Mouse (Mus musculus): ENCODE data around the gene Bloc1s4. TPM values are rescaled to one million over a fixed set of nuclear protein-coding genes. Genes with fewer than 3 reads are reported as not detected.

Bloc1s4 gene
- polyA plus RNA-seq, 1 experiment from 2014 or later, result 24.9 TPM

GRCm38 (mm10) chr5:36730689-36731088 lies 17.8 kb downstream of the Bloc1s4 start:
- Histone ChIP-seq H3K4me3 (ENCODE audit: low read length) (no peak overlapping the region), H3K27me3 (ENCODE audit: insufficient read depth, low read length) (no peaks in the 10 kb centered on the region), H3K9me3 (ENCODE audit: low read length) (no peaks in the 10 kb centered on the region), H3K4me2 (replicated peaks; ENCODE audit: low read depth, low read length) (no peak overlapping the region), H3K4me1 (ENCODE audit: insufficient read depth, low read length) (peaks cover 8% of the 10 kb centered on the region), H3K27ac (ENCODE audit: low read length) (no peak overlapping the region), H3K36me3 (ENCODE audit: insufficient read depth, low read length) (no peaks in the 10 kb centered on the region), H3K9ac (replicated peaks; ENCODE audit: low read length) (no peak overlapping the region)
- WGBS, result 84% methylated on average over 3 of the region's 3 CpGs
- ATAC-seq (ENCODE audit: low FRiP score, low TSS enrichment), result no peak

- no peaks in the 10 kb centered on the region for H3K27me3 ChIP-seq (ENCODE audit: insufficient read depth, low read length)
- no peaks in the 10 kb centered on the region for H3K9me3 ChIP-seq (ENCODE audit: low read length)
- H3K4me2 ChIP-seq (replicated peaks; ENCODE audit: low read depth, low read length), result no peak overlapping the region
- no peak overlapping the region for H3K4me3 ChIP-seq (ENCODE audit: low read length)
- ATAC-seq (ENCODE audit: low FRiP score, low TSS enrichment), result no peak
- no peak overlapping the region for H3K9ac ChIP-seq (replicated peaks; ENCODE audit: low read length)
- no peaks in the 10 kb centered on the region for H3K36me3 ChIP-seq (ENCODE audit: insufficient read depth, low read length)
- no peak overlapping the region for H3K27ac ChIP-seq (ENCODE audit: low read length)
- WGBS, result 92% methylated on average over 2 of the region's 2 CpGs
- peaks cover 8% of the 10 kb centered on the region for H3K4me1 ChIP-seq (ENCODE audit: insufficient read depth, low read length)
These were observed 18.5 kb downstream of the Bloc1s4 start for GRCm38 (mm10) chr5:36729923-36730322.

- Histone ChIP-seq H3K27ac (ENCODE audit: low read length) (no peak overlapping the region), H3K36me3 (ENCODE audit: insufficient read depth, low read length) (no peaks in the 10 kb centered on the region), H3K4me2 (replicated peaks; ENCODE audit: low read depth, low read length) (no peak overlapping the region), H3K9ac (replicated peaks; ENCODE audit: low read length) (no peak overlapping the region), H3K4me3 (ENCODE audit: low read length) (no peak overlapping the region), H3K9me3 (ENCODE audit: low read length) (no peaks in the 10 kb centered on the region), H3K27me3 (ENCODE audit: insufficient read depth, low read length) (no peaks in the 10 kb centered on the region), H3K4me1 (ENCODE audit: insufficient read depth, low read length) (peaks cover 8% of the 10 kb centered on the region)
- no peak for ATAC-seq (ENCODE audit: low FRiP score, low TSS enrichment)
- 70% methylated on average over 4 of the region's 4 CpGs for WGBS
These were observed 19.4 kb downstream of the Bloc1s4 start for GRCm38 (mm10) chr5:36729086-36729473.

- Histone ChIP-seq H3K36me3 (ENCODE audit: insufficient read depth, low read length) (no peaks in the 10 kb centered on the region), H3K9me3 (ENCODE audit: low read length) (no peaks in the 10 kb centered on the region), H3K4me3 (ENCODE audit: low read length) (no peak overlapping the region), H3K4me1 (ENCODE audit: insufficient read depth, low read length) (peaks cover 8% of the 10 kb centered on the region), H3K9ac (replicated peaks; ENCODE audit: low read length) (no peak overlapping the region), H3K4me2 (replicated peaks; ENCODE audit: low read depth, low read length) (no peak overlapping the region), H3K27ac (ENCODE audit: low read length) (no peak overlapping the region), H3K27me3 (ENCODE audit: insufficient read depth, low read length) (no peaks in the 10 kb centered on the region)
- 66% methylated on average over 8 of the region's 8 CpGs for WGBS
- no peak; the same call in 1 of the 2 replicates for ATAC-seq (ENCODE audit: low FRiP score, low TSS enrichment)
These were observed 19.9 kb downstream of the Bloc1s4 start for GRCm38 (mm10) chr5:36728403-36729085.

- Histone ChIP-seq H3K36me3 (ENCODE audit: insufficient read depth, low read length) (no peaks in the 10 kb centered on the region), H3K27ac (ENCODE audit: low read length) (no peak overlapping the region), H3K4me1 (ENCODE audit: insufficient read depth, low read length) (peaks cover 8% of the 10 kb centered on the region), H3K9me3 (ENCODE audit: low read length) (no peaks in the 10 kb centered on the region), H3K4me3 (ENCODE audit: low read length) (no peak overlapping the region), H3K4me2 (replicated peaks; ENCODE audit: low read depth, low read length) (no peak overlapping the region), H3K9ac (replicated peaks; ENCODE audit: low read length) (no peak overlapping the region), H3K27me3 (ENCODE audit: insufficient read depth, low read length) (no peaks in the 10 kb centered on the region)
- ATAC-seq (ENCODE audit: low FRiP score, low TSS enrichment), result no peak
- 73% methylated on average over 7 of the region's 7 CpGs for WGBS
These were observed 20.7 kb downstream of the Bloc1s4 start for GRCm38 (mm10) chr5:36727776-36728175.

- Histone ChIP-seq H3K27me3 (ENCODE audit: insufficient read depth, low read length) (no peaks in the 10 kb centered on the region), H3K4me2 (replicated peaks; ENCODE audit: low read depth, low read length) (no peak overlapping the region), H3K4me1 (ENCODE audit: insufficient read depth, low read length) (peaks cover 8% of the 10 kb centered on the region), H3K4me3 (ENCODE audit: low read length) (no peak overlapping the region), H3K9me3 (ENCODE audit: low read length) (no peaks in the 10 kb centered on the region), H3K36me3 (ENCODE audit: insufficient read depth, low read length) (no peaks in the 10 kb centered on the region), H3K27ac (ENCODE audit: low read length) (no peak overlapping the region), H3K9ac (replicated peaks; ENCODE audit: low read length) (no peak overlapping the region)
- WGBS, result 55% methylated on average over 2 of the region's 2 CpGs
- ATAC-seq (ENCODE audit: low FRiP score, low TSS enrichment), result no peak
These were observed 21.3 kb downstream of the Bloc1s4 start for GRCm38 (mm10) chr5:36727136-36727535.

- no peaks in the 10 kb centered on the region for H3K36me3 ChIP-seq (ENCODE audit: insufficient read depth, low read length)
- no peaks in the 10 kb centered on the region for H3K27me3 ChIP-seq (ENCODE audit: insufficient read depth, low read length)
- peak overlapping the region; percentile 5; the same call in 1 of the 2 replicates for H3K4me3 ChIP-seq (ENCODE audit: low read length)
- peak overlapping the region; percentile 67 for H3K27ac ChIP-seq (ENCODE audit: low read length)
- no peak for ATAC-seq (ENCODE audit: low FRiP score, low TSS enrichment)
- 38% methylated on average over 9 of the region's 9 CpGs for WGBS
- no peaks in the 10 kb centered on the region for H3K9me3 ChIP-seq (ENCODE audit: low read length)
- H3K9ac ChIP-seq (replicated peaks; ENCODE audit: low read length), result 0 out of 2 replicates have a peak overlapping the region, but pooled peaks have one; percentile 18
- H3K4me2 ChIP-seq (replicated peaks; ENCODE audit: low read depth, low read length), result peak overlapping the region; percentile 33
- peaks cover 8% of the 10 kb centered on the region for H3K4me1 ChIP-seq (ENCODE audit: insufficient read depth, low read length)
These were observed 22.1 kb downstream of the Bloc1s4 start for GRCm38 (mm10) chr5:36726387-36726801.

GRCm38 (mm10) chr5:36725861-36726260 lies 22.6 kb downstream of the Bloc1s4 start:
- Histone ChIP-seq H3K9ac (replicated peaks; ENCODE audit: low read length) (peak overlapping the region; percentile 18; the same call in 1 of the 2 replicates), H3K27me3 (ENCODE audit: insufficient read depth, low read length) (no peaks in the 10 kb centered on the region), H3K9me3 (ENCODE audit: low read length) (no peaks in the 10 kb centered on the region), H3K4me3 (ENCODE audit: low read length) (no peak overlapping the region), H3K27ac (ENCODE audit: low read length) (peak overlapping the region; percentile 67), H3K4me2 (replicated peaks; ENCODE audit: low read depth, low read length) (peak overlapping the region; percentile 33), H3K4me1 (ENCODE audit: insufficient read depth, low read length) (peaks cover 8% of the 10 kb centered on the region), H3K36me3 (ENCODE audit: insufficient read depth, low read length) (no peaks in the 10 kb centered on the region)
- ATAC-seq (ENCODE audit: low FRiP score, low TSS enrichment), result peak; percentile 62; the same call in 1 of the 2 replicates
- 36% methylated on average over 12 of the region's 12 CpGs for WGBS

- H3K4me2 ChIP-seq (replicated peaks; ENCODE audit: low read depth, low read length), result no peak overlapping the region
- H3K36me3 ChIP-seq (ENCODE audit: insufficient read depth, low read length), result no peaks in the 10 kb centered on the region
- WGBS, result 41% methylated on average over 7 of the region's 7 CpGs
- no peaks in the 10 kb centered on the region for H3K27me3 ChIP-seq (ENCODE audit: insufficient read depth, low read length)
- peak; percentile 62; the same call in 1 of the 2 replicates for ATAC-seq (ENCODE audit: low FRiP score, low TSS enrichment)
- H3K4me3 ChIP-seq (ENCODE audit: low read length), result no peak overlapping the region
- H3K27ac ChIP-seq (ENCODE audit: low read length), result no peak overlapping the region
- no peaks in the 10 kb centered on the region for H3K9me3 ChIP-seq (ENCODE audit: low read length)
- H3K9ac ChIP-seq (replicated peaks; ENCODE audit: low read length), result no peak overlapping the region
- H3K4me1 ChIP-seq (ENCODE audit: insufficient read depth, low read length), result peaks cover 8% of the 10 kb centered on the region
These were observed 24.2 kb downstream of the Bloc1s4 start for GRCm38 (mm10) chr5:36724274-36724673.

GRCm38 (mm10) chr5:36723356-36723755 lies 25.1 kb downstream of the Bloc1s4 start:
- H3K27ac ChIP-seq (ENCODE audit: low read length), result no peak overlapping the region
- no peaks in the 10 kb centered on the region for H3K9me3 ChIP-seq (ENCODE audit: low read length)
- H3K9ac ChIP-seq (replicated peaks; ENCODE audit: low read length), result no peak overlapping the region
- 80% methylated on average over 9 of the region's 9 CpGs for WGBS
- no peak for ATAC-seq (ENCODE audit: low FRiP score, low TSS enrichment)
- H3K4me1 ChIP-seq (ENCODE audit: insufficient read depth, low read length), result peaks cover 8% of the 10 kb centered on the region
- H3K36me3 ChIP-seq (ENCODE audit: insufficient read depth, low read length), result no peaks in the 10 kb centered on the region
- H3K4me3 ChIP-seq (ENCODE audit: low read length), result no peak overlapping the region
- no peak overlapping the region for H3K4me2 ChIP-seq (replicated peaks; ENCODE audit: low read depth, low read length)
- H3K27me3 ChIP-seq (ENCODE audit: insufficient read depth, low read length), result no peaks in the 10 kb centered on the region
